ENCODE assay signal across 14 mouse cellular contexts in the genomic region with DNA sequence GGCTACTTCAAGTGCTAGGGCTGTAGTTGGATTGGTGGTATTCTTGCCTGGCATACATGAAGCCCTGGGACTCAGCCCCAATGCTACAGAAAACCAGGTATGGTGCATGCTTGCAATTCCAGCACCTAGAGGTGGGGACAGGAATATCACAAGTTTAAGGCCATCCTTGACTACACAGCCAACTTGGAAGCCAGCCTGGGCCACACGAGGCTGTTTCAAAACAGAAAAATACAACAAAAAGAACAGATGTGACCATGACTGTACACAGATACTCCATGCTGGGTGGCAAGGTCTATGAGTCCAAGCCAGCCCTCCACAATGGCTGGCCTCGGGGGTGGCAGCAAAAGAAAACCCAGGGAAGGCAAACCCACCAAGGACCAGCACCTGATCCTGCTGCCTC.
"Had no signal": no experiment of that assay in that cellular context is flagged by ENCODE, and none has a peak within 500 bp of the region (broad histone marks: within the 10 kb centered on the region; RNA-seq: fewer than 3 reads in every experiment).

No protein-coding gene starts in this region.

- H3K4me1 ChIP-seq: midbrain, embryonic 12.5 days; neural tube, embryonic 13.5 days; neural tube, embryonic 15.5 days had no signal

- H3K9ac ChIP-seq: lung, embryonic 14.5 days; midbrain, embryonic 12.5 days; neural tube, embryonic 13.5 days; neural tube, embryonic 15.5 days had no signal

- H3K27me3 ChIP-seq: midbrain, embryonic 12.5 days; neural tube, embryonic 13.5 days; neural tube, embryonic 15.5 days had no signal

- H3K27ac ChIP-seq: midbrain, embryonic 10.5 days; midbrain, embryonic 12.5 days; neural tube, embryonic 13.5 days; neural tube, embryonic 15.5 days had no signal

- H3K4me3 ChIP-seq: midbrain, embryonic 10.5 days; midbrain, embryonic 12.5 days; myocyte; neural tube, embryonic 13.5 days; neural tube, embryonic 15.5 days had no signal

- DNase-seq: lung, adult 18-20 months; lung, postnatal 10 days; midbrain, embryonic 14.5 days; retina, postnatal 1 day; right cerebral cortex, adult 18-20 months; right cerebral cortex, postnatal 25 days; right cerebral cortex, postnatal 4 days had no signal

- H3K9me3 ChIP-seq: midbrain, embryonic 10.5 days; midbrain, embryonic 12.5 days; neural tube, embryonic 13.5 days; neural tube, embryonic 15.5 days had no signal

- H3K4me2 ChIP-seq: lung, embryonic 14.5 days; midbrain, embryonic 12.5 days; neural tube, embryonic 13.5 days; neural tube, embryonic 15.5 days had no signal

- ATAC-seq: midbrain, embryonic 16.5 days had no signal
